Mouse (Mus musculus) lung, postnatal 10 days (tissue): ENCODE results near the gene Iscu.

Experiments used
- DNase-seq: peaks from one replicate; pipeline ENCODE4 v3.0.0; 2021

Gene Iscu

GRCm38 (mm10) chr5:113790453-113791196, 18.1 kb downstream of the Iscu start:
- DNase-seq, result peak; percentile 56

GRCm38 (mm10) chr5:113791197-113792095, 18.9 kb downstream of the Iscu start:
- DNase-seq, result no peak

- DNase-seq, result peak; percentile 68
Measured at GRCm38 (mm10) chr5:113796401-113797148, 24.0 kb downstream of the Iscu start.

- no peak for DNase-seq
Measured at GRCm38 (mm10) chr5:113797149-113797882, 24.8 kb downstream of the Iscu start.

DNA sequence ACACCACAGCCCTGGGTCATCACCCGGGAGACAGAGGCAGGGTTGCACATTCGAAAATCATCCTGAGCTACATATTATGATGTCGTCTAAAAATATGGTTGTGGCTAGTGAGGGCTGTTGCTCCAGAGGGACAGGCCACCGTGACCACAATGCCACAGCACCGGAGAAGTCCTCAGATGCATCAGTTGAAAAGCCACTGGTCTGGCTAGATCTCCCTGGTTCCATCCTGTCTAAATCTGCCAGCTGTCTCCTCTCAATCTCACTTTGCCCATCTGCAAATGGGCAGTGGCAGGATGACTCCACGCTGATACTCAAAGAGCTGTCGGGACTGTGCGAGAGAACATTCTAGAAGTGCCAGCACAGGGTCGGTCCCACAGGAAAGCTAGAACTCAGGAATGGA, 26.0 kb downstream of the Iscu start:
- DNase-seq, result no peak

GRCm38 (mm10) chr5:113799691-113800090, 27.1 kb downstream of the Iscu start:
- no peak for DNase-seq

GRCm38 (mm10) chr5:113800280-113800679, 27.7 kb downstream of the Iscu start, which contains the start of gene Tmem119:
TSS of gene Tmem119 (minus strand) at chr5:113800516.
- peak; percentile 83 for DNase-seq

- no peak for DNase-seq
Measured at GRCm38 (mm10) chr5:113804395-113804966, 31.9 kb downstream of the Iscu start.

DNA sequence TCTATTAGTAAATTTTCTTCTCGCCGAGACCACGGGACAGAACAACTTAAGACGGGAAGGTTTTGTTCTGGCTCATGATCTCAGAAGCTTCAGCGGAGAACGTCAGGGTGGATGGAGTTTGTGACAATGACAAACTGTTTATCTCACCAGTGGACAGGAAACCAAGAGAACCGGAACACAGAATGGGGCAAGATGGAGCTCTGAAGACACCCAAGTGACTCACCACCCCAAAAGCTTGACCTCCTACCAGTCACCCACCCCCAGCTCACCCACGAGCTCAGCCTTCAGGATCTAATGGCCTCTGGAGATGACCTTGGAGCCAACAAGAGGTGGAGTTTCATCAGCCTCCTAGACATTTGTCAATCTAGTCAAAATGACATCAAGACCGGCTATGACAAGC, 32.8 kb downstream of the Iscu start:
- no peak for DNase-seq

DNA sequence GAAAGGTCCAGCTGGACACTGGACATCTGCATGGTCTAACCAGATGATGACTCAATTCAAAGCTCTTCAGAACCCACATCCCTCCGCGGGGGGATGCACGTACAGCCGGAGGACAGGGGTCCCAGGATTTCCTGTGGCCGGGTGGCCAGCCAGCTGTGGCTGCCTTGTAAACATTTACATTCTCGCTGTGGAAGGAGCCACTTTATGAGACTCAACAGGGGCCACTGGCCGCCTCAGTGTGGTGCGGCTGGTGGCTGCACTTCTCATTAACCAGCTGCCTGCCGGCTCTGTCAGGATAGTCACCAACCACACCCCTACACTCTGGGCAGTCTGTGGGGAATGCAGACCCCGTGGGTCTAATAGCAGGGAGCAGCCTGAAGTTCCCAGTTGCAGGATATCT, 33.9 kb downstream of the Iscu start:
- DNase-seq, result no peak

GRCm38 (mm10) chr5:113807712-113808111, 35.2 kb downstream of the Iscu start:
- no peak for DNase-seq

GRCm38 (mm10) chr5:113808177-113808576, 35.6 kb downstream of the Iscu start:
- DNase-seq, result peak; percentile 50

DNA sequence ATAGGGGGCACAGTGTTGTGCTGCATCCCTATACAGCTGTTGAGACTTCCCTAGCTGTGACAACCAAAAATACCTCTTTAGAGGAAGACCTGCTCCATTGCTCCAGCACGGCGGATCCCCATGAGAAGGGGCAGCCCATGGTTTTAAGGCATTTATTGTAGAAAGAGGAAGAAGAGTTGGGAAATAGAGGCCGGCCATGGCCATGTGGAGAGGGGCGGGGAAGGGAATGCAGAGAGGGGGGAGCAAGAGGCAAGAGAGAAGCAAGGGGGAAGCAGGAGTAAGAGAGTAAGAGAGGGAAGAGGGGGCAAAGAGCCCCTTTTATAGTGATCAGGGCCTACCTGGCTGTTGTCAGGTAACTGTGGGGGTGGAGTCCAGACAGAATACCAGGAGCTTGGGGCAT, 37.6 kb downstream of the Iscu start:
- no peak for DNase-seq

DNA sequence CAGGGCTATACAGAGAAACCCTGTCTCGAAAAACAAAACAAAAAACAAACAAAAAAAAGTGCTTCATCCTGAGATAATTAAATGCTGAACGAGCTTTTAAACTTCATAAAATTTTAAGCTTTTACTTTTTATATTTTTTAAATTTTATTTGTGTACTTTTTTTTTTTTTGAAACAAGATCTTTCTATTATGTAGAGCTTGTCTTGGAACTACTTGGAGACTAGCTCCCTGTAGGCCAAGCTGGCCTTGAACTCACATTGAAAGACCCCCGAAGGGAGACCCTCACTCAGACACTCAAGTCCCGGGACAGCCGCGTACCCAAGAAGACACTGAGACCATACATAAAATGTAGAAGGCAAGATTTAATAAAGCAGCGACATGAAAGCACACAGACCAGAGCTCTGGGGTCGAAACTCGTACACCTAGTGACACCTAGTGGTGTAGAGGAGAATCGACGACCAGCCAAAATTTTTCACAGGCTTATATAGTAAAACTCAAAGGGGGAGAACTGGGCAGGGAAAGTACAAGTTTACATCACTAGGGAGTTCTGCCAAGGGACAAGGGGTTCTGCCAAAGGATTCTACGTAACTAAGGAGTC, 39.4 kb downstream of the Iscu start:
- DNase-seq, result peak; percentile 57

DNA sequence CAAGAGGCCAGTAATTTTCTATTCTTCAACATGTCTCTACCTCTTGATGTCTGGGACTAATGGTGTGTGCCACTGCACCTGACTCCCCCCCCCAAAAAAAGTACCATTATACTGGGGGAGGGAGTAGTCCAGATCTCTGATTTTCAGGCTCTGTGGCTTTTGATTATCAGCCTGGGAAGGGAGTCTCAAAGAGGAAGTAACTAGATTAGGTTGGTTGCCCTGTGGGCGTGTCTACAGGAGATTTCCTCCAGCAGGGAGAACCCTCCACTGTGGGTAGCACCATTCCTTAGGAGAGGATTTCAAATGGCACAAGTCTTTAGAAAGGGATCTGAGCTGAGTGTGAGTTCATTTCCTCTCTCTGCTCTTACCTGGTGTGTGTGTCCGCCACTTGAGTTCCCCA, 40.1 kb downstream of the Iscu start:
- no peak for DNase-seq

- no peak for DNase-seq
Measured at GRCm38 (mm10) chr5:113813608-113814007, 41.1 kb downstream of the Iscu start.

DNA sequence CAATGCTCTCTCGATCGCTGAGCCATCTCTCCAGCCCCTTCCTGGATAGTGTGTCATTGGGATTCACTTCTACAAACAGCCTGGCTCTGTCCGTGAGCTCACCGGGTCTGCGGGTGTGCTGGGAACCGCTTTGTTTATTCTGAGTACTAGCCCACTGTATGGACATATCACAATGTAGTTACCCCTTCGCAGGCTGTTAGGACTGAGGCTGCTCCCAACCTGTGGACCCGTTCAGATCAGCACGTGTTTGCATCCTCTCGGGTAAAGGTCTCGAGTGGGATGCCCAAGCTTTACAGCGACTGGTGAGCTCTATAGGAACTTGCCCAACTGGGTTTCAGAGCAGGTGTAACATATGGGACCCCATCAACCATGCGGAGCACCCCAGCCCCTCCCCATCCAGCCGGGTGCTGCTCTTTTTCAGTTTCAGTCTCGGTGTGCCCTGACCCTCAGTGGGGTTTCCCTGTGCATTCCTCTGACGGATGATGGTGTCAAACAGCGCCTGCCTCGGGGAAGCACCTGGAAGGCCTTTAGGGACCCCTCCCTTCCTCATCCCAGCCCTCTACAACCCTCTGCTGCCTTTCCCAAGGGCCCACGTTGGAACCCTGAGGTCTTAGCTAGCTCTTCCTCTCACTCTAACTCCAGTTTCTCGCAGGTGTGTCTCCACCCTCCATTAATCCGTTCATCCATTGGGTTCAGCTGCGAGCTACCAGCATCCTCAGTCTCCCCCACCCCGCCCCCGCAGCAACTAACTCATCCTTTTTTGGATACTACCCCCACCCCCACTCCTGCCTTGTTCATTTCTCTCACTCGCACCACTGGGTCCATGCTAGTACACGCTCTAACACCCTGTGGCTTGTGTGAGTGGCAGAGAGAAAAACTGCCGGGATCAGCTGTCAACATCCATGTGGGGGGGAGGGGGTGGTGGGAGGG, 41.8 kb downstream of the Iscu start:
- DNase-seq, result no peak

- no peak for DNase-seq
Measured at GRCm38 (mm10) chr5:113815041-113815389, 42.5 kb downstream of the Iscu start.

DNA sequence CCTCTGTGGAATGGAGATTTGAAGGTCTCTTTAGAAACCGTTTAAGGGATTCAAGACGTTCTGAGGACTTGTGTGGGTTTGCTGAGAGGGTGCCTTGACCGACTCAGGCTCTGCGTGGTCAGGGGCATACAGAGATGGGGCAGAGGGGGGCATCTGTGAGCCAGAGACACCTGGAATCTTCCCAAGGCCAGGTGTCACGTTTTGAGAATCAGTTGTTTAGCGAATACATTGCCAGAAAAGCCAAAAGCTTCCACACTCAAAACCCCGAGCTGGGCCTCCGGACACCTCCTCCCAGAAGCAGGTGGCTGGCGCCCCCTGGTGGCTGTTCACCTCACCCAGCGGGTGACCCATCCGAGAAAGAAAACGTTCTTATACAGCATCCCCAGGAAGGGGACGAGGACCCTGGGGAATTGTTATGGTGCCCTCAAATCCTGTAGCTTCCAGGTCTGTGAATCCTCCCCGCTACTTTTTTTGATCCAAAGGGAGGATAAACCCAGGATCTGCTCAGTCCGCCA, 43.1 kb downstream of the Iscu start:
- peak; percentile 82 for DNase-seq

GRCm38 (mm10) chr5:113818572-113818971, 46.0 kb downstream of the Iscu start:
- no peak for DNase-seq
